Mouse (Mus musculus): ENCODE measurements around the gene Ctc1.

Ctc1 gene

GRCm38 (mm10) chr11:69070590-69071222, 55.0 kb downstream of the Ctc1 start, which contains the start of gene Tmem107:
Gene Tmem107 (plus strand): TSS chr11:69070806.
- DNase-seq, result peak; percentile 87 to 91

GRCm38 (mm10) chr11:69071262-69071661, 55.6 kb downstream of the Ctc1 start:
- DNase-seq, result no peak

GRCm38 (mm10) chr11:69072234-69072633, 56.5 kb downstream of the Ctc1 start:
- DNase-seq, result no peak

- DNase-seq, result no peak
Measured at GRCm38 (mm10) chr11:69072666-69073064, 57.0 kb downstream of the Ctc1 start.

GRCm38 (mm10) chr11:69073065-69073888, 57.6 kb downstream of the Ctc1 start:
- DNase-seq, result peak in 1 of 2 experiments; percentile 77

- DNase-seq, result no peak
Measured at GRCm38 (mm10) chr11:69073951-69074775, 58.5 kb downstream of the Ctc1 start.

- DNase-seq, result no peak
Measured at GRCm38 (mm10) chr11:69074776-69075069, 59.0 kb downstream of the Ctc1 start.

- DNase-seq, result no peak
Measured at GRCm38 (mm10) chr11:69075764-69076479, 60.2 kb downstream of the Ctc1 start.

GRCm38 (mm10) chr11:69076572-69076971, 60.9 kb downstream of the Ctc1 start:
- no peak for DNase-seq

- DNase-seq, result no peak
Measured at GRCm38 (mm10) chr11:69077316-69077715, 61.6 kb downstream of the Ctc1 start.

- DNase-seq, result no peak
Measured at GRCm38 (mm10) chr11:69078041-69078440, 62.3 kb downstream of the Ctc1 start.

GRCm38 (mm10) chr11:69078805-69079438, 63.2 kb downstream of the Ctc1 start:
- no peak for DNase-seq

- no peak for DNase-seq
Measured at GRCm38 (mm10) chr11:69080102-69080854, 64.6 kb downstream of the Ctc1 start.

GRCm38 (mm10) chr11:69080855-69081222, 65.1 kb downstream of the Ctc1 start:
- no peak for DNase-seq

GRCm38 (mm10) chr11:69081613-69082012, 65.9 kb downstream of the Ctc1 start:
- no peak for DNase-seq

- no peak for DNase-seq
Measured at GRCm38 (mm10) chr11:69085608-69086007, 69.9 kb downstream of the Ctc1 start.

Measured in thymus, adult 18-20 months (tissue).